Mouse (Mus musculus) hindbrain, embryonic 15.5 days (tissue): ENCODE measurements at regions not wholly inside any gene's neighbourhood (a gene's known extent, or its start where the extent isn't known, plus 50 kb on each side); places are given as distances from the start of the nearest gene placed in this dataset.

Experiments used
- ATAC-seq: fragments of 200-750 bp; cut with Nextera tagmentation; 2 replicates; pipeline ENCODE4 v1.8.0; 2017; ENCODE audit warnings: low read depth, moderate number of reproducible peaks, moderate TSS enrichment; ENCODE audit not compliant: low FRiP score
- H3K27ac ChIP-seq: fragments of 300-500 bp; sonication (generic); replicated peaks from 2 replicates; pipeline ENCODE4 v1.5.1; 2015; ENCODE audit warnings: mild to moderate bottlenecking, inconsistent platforms
- H3K27me3 ChIP-seq: fragments of 300-500 bp; sonication (generic); 2 replicates; pipeline ENCODE4 v1.6.1; 2015; ENCODE audit warnings: control low read depth, inconsistent platforms
- H3K36me3 ChIP-seq: fragments of 300-500 bp; sonication (generic); 2 replicates; pipeline ENCODE4 v1.6.1; 2015; ENCODE audit warnings: control low read depth, inconsistent platforms
- H3K4me1 ChIP-seq: fragments of 300-500 bp; sonication (generic); replicated peaks from 2 replicates; pipeline ENCODE4 v1.6.1; 2015; ENCODE audit warnings: control low read depth, inconsistent platforms
- H3K4me2 ChIP-seq: fragments of 300-500 bp; sonication (generic); 2 replicates; pipeline ENCODE4 v1.6.1; 2015; ENCODE audit warnings: moderate library complexity, mild to moderate bottlenecking, inconsistent platforms
- H3K4me3 ChIP-seq: fragments of 300-500 bp; sonication (generic); 2 replicates; pipeline ENCODE4 v1.5.1; 2015; ENCODE audit warnings: mild to moderate bottlenecking, inconsistent platforms
- H3K9ac ChIP-seq: fragments of 300-500 bp; sonication (generic); 2 replicates; pipeline ENCODE4 v1.6.1; 2015; ENCODE audit warnings: inconsistent platforms
- H3K9me3 ChIP-seq: fragments of 300-500 bp; sonication (generic); 2 replicates; pipeline ENCODE4 v1.6.1; 2016; ENCODE audit warnings: control low read depth, inconsistent platforms
- WGBS: fragments of 180-500 bp; shearing (Covaris S2); methylation state at CpG from one replicate; pipeline ENCODE4 v1.1.7; 2015; 5-methylcytosine and 5-hydroxymethylcytosine counted together

GRCm38 (mm10) chr11:117036977-117037376, 78.0 kb upstream of the Sec14l1 start:
- H3K4me1 ChIP-seq, result peaks cover 25% of the 10 kb centered on the region
- H3K9ac ChIP-seq, result no peak overlapping the region
- no peak for ATAC-seq
- no peaks in the 10 kb centered on the region for H3K36me3 ChIP-seq
- no peak overlapping the region for H3K4me3 ChIP-seq
- H3K9me3 ChIP-seq, result no peaks in the 10 kb centered on the region
- 81% methylated on average over 7 of the region's 7 CpGs for WGBS
- no peak overlapping the region for H3K27ac ChIP-seq
- no peak overlapping the region for H3K4me2 ChIP-seq
- no peaks in the 10 kb centered on the region for H3K27me3 ChIP-seq

- 31% methylated on average over 20 of the region's 20 CpGs for WGBS
- no peak overlapping the region for H3K27ac ChIP-seq
- no peak overlapping the region for H3K9ac ChIP-seq
- no peak for ATAC-seq
- H3K9me3 ChIP-seq, result no peaks in the 10 kb centered on the region
- 0 out of 2 replicates have a peak overlapping the region, but pooled peaks have one; percentile 17 for H3K4me2 ChIP-seq
- H3K4me3 ChIP-seq, result no peak overlapping the region
- no peaks in the 10 kb centered on the region for H3K27me3 ChIP-seq
- H3K36me3 ChIP-seq, result no peaks in the 10 kb centered on the region
- H3K4me1 ChIP-seq, result peaks cover 34% of the 10 kb centered on the region
Observed at GRCm38 (mm10) chr11:117038282-117039106, 76.5 kb upstream of the Sec14l1 start.

GRCm38 (mm10) chr11:117040829-117041228, 74.1 kb upstream of the Sec14l1 start:
- Histone ChIP-seq H3K4me2 (no peak overlapping the region), H3K9me3 (no peaks in the 10 kb centered on the region), H3K9ac (no peak overlapping the region), H3K4me3 (no peak overlapping the region), H3K4me1 (peaks cover 31% of the 10 kb centered on the region), H3K27me3 (no peaks in the 10 kb centered on the region), H3K27ac (no peak overlapping the region), H3K36me3 (no peaks in the 10 kb centered on the region)
- WGBS, result 10% methylated on average over 4 of the region's 4 CpGs
- no peak for ATAC-seq

- ATAC-seq, result no peak
Observed at GRCm38 (mm10) chr11:117042336-117042735, 72.6 kb upstream of the Sec14l1 start.

GRCm38 (mm10) chr11:117043524-117043923, 71.4 kb upstream of the Sec14l1 start:
- peaks cover 33% of the 10 kb centered on the region for H3K4me1 ChIP-seq
- no peak overlapping the region for H3K27ac ChIP-seq
- ATAC-seq, result no peak; the same call in 1 of the 2 replicates
- H3K4me2 ChIP-seq, result no peak overlapping the region
- no peak overlapping the region for H3K4me3 ChIP-seq
- WGBS, result 10% methylated on average over 8 of the region's 8 CpGs
- 0 out of 2 replicates have a peak overlapping the region, but pooled peaks have one; percentile 21 for H3K9ac ChIP-seq
- H3K36me3 ChIP-seq, result no peaks in the 10 kb centered on the region
- H3K27me3 ChIP-seq, result no peaks in the 10 kb centered on the region
- H3K9me3 ChIP-seq, result no peaks in the 10 kb centered on the region

More at GRCm38 (mm10) chr11:117042336-117042735, 72.6 kb upstream of the Sec14l1 start:
- H3K4me1 ChIP-seq, result peaks cover 32% of the 10 kb centered on the region
- H3K9ac ChIP-seq, result no peak overlapping the region
- H3K36me3 ChIP-seq, result no peaks in the 10 kb centered on the region
- no peaks in the 10 kb centered on the region for H3K27me3 ChIP-seq
- WGBS, result 69% methylated on average over 5 of the region's 5 CpGs
- H3K27ac ChIP-seq, result no peak overlapping the region
- H3K4me2 ChIP-seq, result no peak overlapping the region
- H3K4me3 ChIP-seq, result no peak overlapping the region
- H3K9me3 ChIP-seq, result no peaks in the 10 kb centered on the region

GRCm38 (mm10) chr11:117044731-117045130, 70.2 kb upstream of the Sec14l1 start:
- H3K9me3 ChIP-seq, result no peaks in the 10 kb centered on the region
- no peak overlapping the region for H3K9ac ChIP-seq
- H3K4me2 ChIP-seq, result no peak overlapping the region
- H3K4me3 ChIP-seq, result no peak overlapping the region
- H3K27ac ChIP-seq, result no peak overlapping the region
- WGBS, result 88% methylated on average over 1 of the region's 1 CpGs
- ATAC-seq, result no peak
- no peaks in the 10 kb centered on the region for H3K36me3 ChIP-seq
- H3K4me1 ChIP-seq, result peaks cover 33% of the 10 kb centered on the region
- H3K27me3 ChIP-seq, result no peaks in the 10 kb centered on the region

GRCm38 (mm10) chr11:117046636-117047035, 68.3 kb upstream of the Sec14l1 start:
- Histone ChIP-seq H3K36me3 (no peaks in the 10 kb centered on the region), H3K27ac (peak overlapping the region; percentile 60)
- 90% methylated on average over 5 of the region's 5 CpGs for WGBS

GRCm38 (mm10) chr11:117047172-117047950, 67.6 kb upstream of the Sec14l1 start:
- H3K36me3 ChIP-seq, result no peaks in the 10 kb centered on the region
- no peak overlapping the region for H3K9ac ChIP-seq
- H3K4me1 ChIP-seq, result peaks cover 18% of the 10 kb centered on the region
- H3K4me3 ChIP-seq, result no peak overlapping the region
- no peak for ATAC-seq
- 11% methylated on average over 22 of the region's 22 CpGs for WGBS
- no peaks in the 10 kb centered on the region for H3K27me3 ChIP-seq
- no peaks in the 10 kb centered on the region for H3K9me3 ChIP-seq
- peak overlapping the region; percentile 60 for H3K27ac ChIP-seq
- H3K4me2 ChIP-seq, result peak overlapping the region; percentile 29

More at GRCm38 (mm10) chr11:117046636-117047035, 68.3 kb upstream of the Sec14l1 start:
- Histone ChIP-seq H3K27me3 (no peaks in the 10 kb centered on the region), H3K4me1 (peaks cover 23% of the 10 kb centered on the region), H3K9ac (no peak overlapping the region), H3K9me3 (no peaks in the 10 kb centered on the region), H3K4me2 (no peak overlapping the region), H3K4me3 (no peak overlapping the region)
- no peak for ATAC-seq

- no peak overlapping the region for H3K4me3 ChIP-seq
- no peaks in the 10 kb centered on the region for H3K36me3 ChIP-seq
- H3K9me3 ChIP-seq, result no peaks in the 10 kb centered on the region
- H3K4me1 ChIP-seq, result peaks cover 12% of the 10 kb centered on the region
- no peak overlapping the region for H3K4me2 ChIP-seq
- H3K9ac ChIP-seq, result no peak overlapping the region
- no peak overlapping the region for H3K27ac ChIP-seq
- ATAC-seq, result no peak
- H3K27me3 ChIP-seq, result no peaks in the 10 kb centered on the region
- WGBS, result 88% methylated on average over 3 of the region's 3 CpGs
Observed at GRCm38 (mm10) chr11:117048911-117049310, 66.1 kb upstream of the Sec14l1 start.

GRCm38 (mm10) chr11:117050788-117051187, 64.2 kb upstream of the Sec14l1 start:
- H3K4me2 ChIP-seq, result no peak overlapping the region
- ATAC-seq, result no peak
- 87% methylated on average over 7 of the region's 7 CpGs for WGBS
- H3K27ac ChIP-seq, result no peak overlapping the region
- H3K27me3 ChIP-seq, result no peaks in the 10 kb centered on the region
- peaks cover 12% of the 10 kb centered on the region for H3K4me1 ChIP-seq
- H3K9me3 ChIP-seq, result no peaks in the 10 kb centered on the region
- H3K4me3 ChIP-seq, result no peak overlapping the region
- H3K9ac ChIP-seq, result no peak overlapping the region
- no peaks in the 10 kb centered on the region for H3K36me3 ChIP-seq

GRCm38 (mm10) chr11:117056958-117057357, 58.0 kb upstream of the Sec14l1 start:
- WGBS, result 10% methylated on average over 9 of the region's 9 CpGs
- peaks cover 29% of the 10 kb centered on the region for H3K4me1 ChIP-seq
- no peaks in the 10 kb centered on the region for H3K36me3 ChIP-seq
- H3K4me2 ChIP-seq, result peak overlapping the region; percentile 15; the same call in 1 of the 2 replicates
- H3K27ac ChIP-seq, result peak overlapping the region; percentile 64
- peak overlapping the region; percentile 37; the same call in 1 of the 2 replicates for H3K9ac ChIP-seq
- no peak overlapping the region for H3K4me3 ChIP-seq
- H3K9me3 ChIP-seq, result no peaks in the 10 kb centered on the region
- H3K27me3 ChIP-seq, result no peaks in the 10 kb centered on the region
- ATAC-seq, result peak; percentile 69

GRCm38 (mm10) chr11:117057451-117057850, 57.5 kb upstream of the Sec14l1 start:
- Histone ChIP-seq H3K4me1 (peaks cover 29% of the 10 kb centered on the region), H3K9ac (no peak overlapping the region), H3K27ac (peak overlapping the region; percentile 64), H3K9me3 (no peaks in the 10 kb centered on the region), H3K4me3 (no peak overlapping the region), H3K27me3 (no peaks in the 10 kb centered on the region), H3K4me2 (peak overlapping the region; percentile 15; the same call in 1 of the 2 replicates), H3K36me3 (no peaks in the 10 kb centered on the region)
- ATAC-seq, result no peak
- 34% methylated on average over 7 of the region's 7 CpGs for WGBS
